Mouse (Mus musculus): ENCODE measurements around the gene Thap4. TPM values are rescaled to one million over a fixed set of nuclear protein-coding genes. Genes with fewer than 3 reads are reported as not detected.

Gene Thap4
- polyA plus RNA-seq, 1 experiment from 2014 or later, result 52.8 TPM

DNA sequence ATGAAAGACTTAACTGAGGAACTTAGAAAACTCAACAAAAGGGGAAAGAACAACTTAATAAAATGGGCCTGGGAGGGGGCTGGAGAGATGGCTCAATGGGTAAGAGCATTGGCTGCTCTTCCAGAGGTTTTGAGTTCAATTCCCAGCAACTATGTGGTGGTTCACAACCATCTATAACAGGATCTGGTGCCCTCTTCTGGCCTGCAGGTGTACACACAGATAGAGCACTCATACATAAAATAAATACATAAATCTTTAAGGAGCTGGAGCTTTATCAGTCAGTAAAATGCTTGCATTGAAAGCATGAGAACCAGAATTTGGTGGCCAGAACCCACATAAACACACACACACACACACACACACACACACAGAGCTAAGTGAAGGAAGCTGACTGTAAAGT lies 11.8 kb downstream of the Thap4 start:
- H3K9ac ChIP-seq (replicated peaks), result no peak overlapping the region
- no peaks in the 10 kb centered on the region for H3K27me3 ChIP-seq
- H3K9me3 ChIP-seq, result no peaks in the 10 kb centered on the region
- H3K27ac ChIP-seq, result no peak overlapping the region
- H3K36me3 ChIP-seq, result peaks cover 31% of the 10 kb centered on the region; the same call in 1 of the 2 replicates
- H3K4me3 ChIP-seq (replicated peaks), result no peak overlapping the region
- ATAC-seq (ENCODE audit: insufficient number of reproducible peaks, insufficient read depth, low FRiP score, low TSS enrichment, low read depth), result no peak
- H3K4me2 ChIP-seq, result no peak overlapping the region
- no peaks in the 10 kb centered on the region for H3K4me1 ChIP-seq (replicated peaks)

DNA sequence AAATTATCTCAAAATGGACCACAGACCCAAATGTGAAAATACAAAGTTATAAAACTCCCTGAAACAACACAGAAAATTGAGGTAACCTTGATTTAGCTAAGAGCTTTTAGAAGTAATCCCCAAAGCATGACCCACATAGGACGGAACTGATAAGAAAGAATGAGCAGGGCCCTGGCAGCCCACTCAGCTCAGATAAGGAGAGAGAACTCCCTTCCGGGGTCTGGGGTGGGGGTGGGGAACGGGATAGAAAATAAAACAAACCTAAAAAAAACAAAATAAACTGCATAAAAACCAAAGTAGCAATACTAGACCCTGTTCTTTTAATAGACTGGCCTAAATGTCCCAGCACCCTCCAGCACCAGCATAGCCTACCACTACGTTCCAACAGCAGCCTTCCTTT lies 12.7 kb downstream of the Thap4 start:
- Histone ChIP-seq H3K27ac (no peak overlapping the region), H3K9ac (replicated peaks) (no peak overlapping the region), H3K4me1 (replicated peaks) (no peaks in the 10 kb centered on the region), H3K36me3 (peaks cover 31% of the 10 kb centered on the region; the same call in 1 of the 2 replicates), H3K4me3 (replicated peaks) (no peak overlapping the region), H3K9me3 (no peaks in the 10 kb centered on the region), H3K27me3 (no peaks in the 10 kb centered on the region), H3K4me2 (no peak overlapping the region)
- no peak for ATAC-seq (ENCODE audit: insufficient number of reproducible peaks, insufficient read depth, low FRiP score, low TSS enrichment, low read depth)
- WGBS, result 87% methylated on average over 4 of the region's 4 CpGs

DNA sequence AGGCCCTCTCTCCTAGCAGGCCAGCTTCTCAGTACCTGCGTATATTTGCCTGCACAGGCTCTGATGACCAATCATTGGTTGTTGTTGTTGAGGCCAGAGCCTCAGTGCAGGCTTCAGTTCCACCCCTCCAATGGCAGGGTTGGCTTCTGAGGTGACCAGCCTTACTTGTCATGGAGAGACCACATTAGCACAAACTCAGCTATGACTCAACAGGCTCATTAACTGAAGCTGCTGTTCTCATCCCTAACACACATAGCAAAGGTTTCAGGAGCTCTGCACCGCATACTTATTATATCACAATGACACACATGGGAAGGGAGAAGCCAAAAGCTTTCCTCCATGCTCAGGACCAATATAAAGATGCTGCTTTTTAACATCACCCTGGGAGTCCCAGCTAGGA lies 14.0 kb downstream of the Thap4 start:
- H3K9me3 ChIP-seq, result no peaks in the 10 kb centered on the region

DNA sequence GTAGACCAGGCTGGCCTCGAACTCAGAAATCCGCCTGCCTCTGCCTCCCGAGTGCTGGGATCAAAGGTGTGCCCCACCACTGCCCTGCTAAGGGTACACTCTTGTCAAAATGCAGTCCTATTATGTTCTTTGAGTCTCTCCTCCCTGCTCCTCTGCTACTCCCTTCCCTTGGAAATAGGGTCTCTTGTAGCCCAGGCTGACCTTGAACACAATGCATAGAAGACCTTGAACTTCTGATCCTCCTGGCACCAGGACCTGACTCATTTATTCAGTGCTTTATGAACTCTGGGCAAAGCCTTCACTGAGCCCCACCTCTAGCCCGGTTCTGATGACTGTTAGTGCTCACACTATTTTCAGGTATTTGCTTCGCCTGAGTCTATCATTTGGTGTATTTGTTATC lies 17.0 kb downstream of the Thap4 start:
- Histone ChIP-seq H3K27ac (no peak overlapping the region), H3K4me3 (replicated peaks) (no peak overlapping the region), H3K4me1 (replicated peaks) (no peaks in the 10 kb centered on the region), H3K9me3 (no peaks in the 10 kb centered on the region), H3K36me3 (0 out of 2 replicates have a peak, but pooled peaks cover 2% of the 10 kb centered on the region), H3K27me3 (no peaks in the 10 kb centered on the region), H3K4me2 (no peak overlapping the region), H3K9ac (replicated peaks) (no peak overlapping the region)
- ATAC-seq (ENCODE audit: insufficient number of reproducible peaks, insufficient read depth, low FRiP score, low TSS enrichment, low read depth), result no peak
- 94% methylated on average over 5 of the region's 5 CpGs for WGBS

More for the DNA sequence above, 14.0 kb downstream of the Thap4 start:
- Histone ChIP-seq H3K27ac (no peak overlapping the region), H3K4me3 (replicated peaks) (no peak overlapping the region), H3K27me3 (no peaks in the 10 kb centered on the region), H3K9ac (replicated peaks) (no peak overlapping the region), H3K4me2 (no peak overlapping the region), H3K36me3 (peaks cover 23% of the 10 kb centered on the region; the same call in 1 of the 2 replicates), H3K4me1 (replicated peaks) (no peaks in the 10 kb centered on the region)
- WGBS, result 88% methylated on average over 2 of the region's 2 CpGs
- no peak for ATAC-seq (ENCODE audit: insufficient number of reproducible peaks, insufficient read depth, low FRiP score, low TSS enrichment, low read depth)

DNA sequence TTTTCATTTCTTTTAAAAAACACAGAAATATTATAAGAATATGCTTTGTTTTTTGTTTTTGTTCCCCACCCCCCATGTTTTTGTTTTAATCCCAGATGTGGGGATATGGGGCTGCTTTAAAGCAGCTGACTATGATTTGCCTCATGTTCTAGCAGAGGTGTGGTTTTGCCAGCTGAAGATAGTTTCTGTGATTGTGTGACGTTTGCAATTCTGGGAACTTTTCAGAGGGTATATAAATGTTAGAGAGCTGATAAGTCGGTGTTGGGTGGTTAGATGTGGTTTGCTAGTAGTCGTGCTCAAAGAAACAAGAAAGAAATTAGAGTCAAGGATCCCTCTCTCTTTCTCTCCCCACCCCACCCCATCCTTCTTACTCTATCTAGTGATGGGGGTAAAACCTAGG lies 18.8 kb downstream of the Thap4 start:
- Histone ChIP-seq H3K4me2 (no peak overlapping the region), H3K36me3 (no peaks in the 10 kb centered on the region), H3K9ac (replicated peaks) (no peak overlapping the region), H3K4me3 (replicated peaks) (no peak overlapping the region), H3K27me3 (no peaks in the 10 kb centered on the region), H3K9me3 (no peaks in the 10 kb centered on the region), H3K27ac (no peak overlapping the region), H3K4me1 (replicated peaks) (no peaks in the 10 kb centered on the region)
- ATAC-seq (ENCODE audit: insufficient number of reproducible peaks, insufficient read depth, low FRiP score, low TSS enrichment, low read depth), result no peak
- 95% methylated on average over 3 of the region's 3 CpGs for whole genome bisulfite sequencing

DNA sequence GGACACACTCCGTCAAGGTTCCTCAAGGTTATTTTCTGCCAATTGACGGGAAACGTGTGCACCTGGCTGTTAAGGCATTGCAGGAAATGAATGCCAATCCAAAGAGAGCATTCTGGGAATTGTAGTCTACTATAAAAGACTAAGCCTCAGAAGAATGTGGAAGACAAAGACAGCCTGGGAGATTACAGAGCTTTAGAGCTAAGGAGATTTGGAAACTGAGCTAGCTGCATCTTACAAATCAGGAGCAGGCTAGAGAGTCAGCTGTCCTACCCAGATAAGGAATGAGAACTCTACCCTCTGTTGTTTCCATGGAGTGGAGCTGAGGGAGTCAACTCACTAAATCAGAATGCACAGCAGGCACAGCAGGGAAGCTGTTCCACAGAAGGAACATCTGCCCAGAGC lies 22.8 kb downstream of the Thap4 start:
- WGBS, result 33% methylated on average over 3 of the region's 3 CpGs
- H3K36me3 ChIP-seq, result no peaks in the 10 kb centered on the region
- no peak overlapping the region for H3K27ac ChIP-seq
- H3K27me3 ChIP-seq, result no peaks in the 10 kb centered on the region
- no peak for ATAC-seq (ENCODE audit: insufficient number of reproducible peaks, insufficient read depth, low FRiP score, low TSS enrichment, low read depth)
- no peaks in the 10 kb centered on the region for H3K9me3 ChIP-seq
- no peak overlapping the region for H3K4me2 ChIP-seq
- H3K4me1 ChIP-seq (replicated peaks), result no peaks in the 10 kb centered on the region
- no peak overlapping the region for H3K4me3 ChIP-seq (replicated peaks)
- no peak overlapping the region for H3K9ac ChIP-seq (replicated peaks)

DNA sequence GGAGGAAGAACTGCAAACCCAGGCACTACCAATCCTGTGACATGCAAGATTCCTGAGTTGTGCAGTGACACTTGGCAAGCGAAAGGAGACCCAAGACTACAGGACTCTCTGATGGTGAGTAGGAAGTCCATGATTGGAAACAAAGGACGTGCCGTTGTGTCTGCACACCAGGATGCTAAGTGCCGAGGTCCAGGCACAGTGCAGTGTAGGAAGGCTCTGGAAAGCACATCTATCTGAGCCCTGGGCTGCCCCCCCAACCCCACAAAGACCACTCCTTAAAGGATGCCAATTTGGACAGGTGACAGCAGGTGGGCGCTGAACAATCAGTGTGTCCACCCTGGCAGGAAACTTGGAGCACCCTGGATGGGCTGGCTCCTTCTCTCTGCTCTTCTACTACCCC lies 23.6 kb downstream of the Thap4 start:
- Histone ChIP-seq H3K27ac (no peak overlapping the region), H3K9me3 (no peaks in the 10 kb centered on the region), H3K36me3 (no peaks in the 10 kb centered on the region), H3K9ac (replicated peaks) (no peak overlapping the region), H3K4me3 (replicated peaks) (no peak overlapping the region), H3K27me3 (no peaks in the 10 kb centered on the region), H3K4me2 (no peak overlapping the region), H3K4me1 (replicated peaks) (no peaks in the 10 kb centered on the region)
- ATAC-seq (ENCODE audit: insufficient number of reproducible peaks, insufficient read depth, low FRiP score, low TSS enrichment, low read depth), result no peak
- WGBS, result 80% methylated on average over 5 of the region's 5 CpGs

DNA sequence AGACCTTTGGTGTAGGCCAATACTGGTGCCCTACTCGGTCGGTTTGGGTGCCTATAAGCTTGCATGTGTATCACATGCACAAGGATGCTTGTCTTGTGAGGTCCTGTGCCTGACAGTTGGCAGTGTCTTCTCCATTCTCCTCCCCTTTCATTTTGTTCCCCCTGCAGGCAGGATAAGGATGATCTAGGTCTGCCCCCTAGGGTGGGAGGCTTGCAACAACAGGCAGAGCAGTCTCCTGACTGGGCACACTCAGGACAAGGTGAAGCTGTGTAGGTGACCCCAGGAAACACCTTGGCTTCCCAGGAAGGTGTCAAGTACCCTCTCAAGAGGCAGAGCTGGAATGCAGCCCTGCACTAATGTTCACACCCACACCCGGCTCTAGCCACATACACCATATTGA lies 27.7 kb downstream of the Thap4 start:
- WGBS, result 68% methylated on average over 3 of the region's 3 CpGs
- Histone ChIP-seq H3K4me2 (no peak overlapping the region), H3K9me3 (no peaks in the 10 kb centered on the region), H3K4me1 (replicated peaks) (no peaks in the 10 kb centered on the region), H3K4me3 (replicated peaks) (no peak overlapping the region), H3K9ac (replicated peaks) (no peak overlapping the region), H3K36me3 (peaks cover 24% of the 10 kb centered on the region; the same call in 1 of the 2 replicates), H3K27me3 (no peaks in the 10 kb centered on the region), H3K27ac (no peak overlapping the region)
- no peak for ATAC-seq (ENCODE audit: insufficient number of reproducible peaks, insufficient read depth, low FRiP score, low TSS enrichment, low read depth)

DNA sequence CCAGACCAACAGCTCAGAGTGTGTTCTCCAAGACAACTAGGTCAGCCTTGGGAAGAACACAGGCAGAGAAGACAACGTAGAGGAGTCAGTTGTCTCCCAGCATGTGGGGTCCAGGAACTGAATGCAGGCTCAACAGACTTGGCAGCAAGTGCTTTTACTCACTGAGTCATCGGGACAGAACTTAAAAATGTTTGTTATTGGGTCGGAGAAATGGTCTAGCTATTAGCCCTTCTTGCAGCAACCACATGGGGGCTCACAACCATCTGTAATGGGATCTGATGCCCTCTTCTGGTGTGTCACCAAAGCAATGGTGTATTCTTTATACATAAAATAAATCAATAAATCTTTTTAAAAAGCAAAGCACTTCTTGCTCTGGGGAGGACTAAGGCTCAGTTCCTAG lies 28.5 kb downstream of the Thap4 start:
- no peaks in the 10 kb centered on the region for H3K9me3 ChIP-seq
- H3K9ac ChIP-seq (replicated peaks), result no peak overlapping the region
- ATAC-seq (ENCODE audit: insufficient number of reproducible peaks, insufficient read depth, low FRiP score, low TSS enrichment, low read depth), result no peak
- H3K4me3 ChIP-seq (replicated peaks), result no peak overlapping the region
- H3K4me2 ChIP-seq, result no peak overlapping the region
- no peaks in the 10 kb centered on the region for H3K27me3 ChIP-seq
- 92% methylated on average over 3 of the region's 3 CpGs for WGBS
- H3K36me3 ChIP-seq, result peaks cover 24% of the 10 kb centered on the region; the same call in 1 of the 2 replicates
- H3K27ac ChIP-seq, result no peak overlapping the region
- H3K4me1 ChIP-seq (replicated peaks), result no peaks in the 10 kb centered on the region

DNA sequence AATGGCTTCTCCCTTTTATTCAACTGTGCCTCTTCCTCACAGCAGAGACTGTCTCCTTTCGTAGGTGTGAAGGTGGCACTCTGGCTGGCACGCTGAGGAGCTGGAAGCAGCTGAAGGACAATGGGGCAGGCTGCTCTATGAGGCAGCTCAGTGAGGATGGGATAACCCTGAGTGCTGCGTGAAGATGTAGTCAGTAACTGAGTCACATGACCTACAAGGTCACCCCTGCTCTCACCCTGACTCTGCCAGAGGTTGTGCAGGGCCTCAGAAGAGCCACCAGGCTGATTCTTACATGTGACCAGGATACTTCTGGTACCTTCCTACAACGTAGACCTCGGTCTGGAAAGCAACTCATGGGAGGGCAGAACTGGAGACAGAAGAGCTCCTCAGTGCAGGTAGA lies 29.0 kb downstream of the Thap4 start:
- Histone ChIP-seq H3K9me3 (no peaks in the 10 kb centered on the region), H3K27ac (no peak overlapping the region), H3K4me1 (replicated peaks) (no peaks in the 10 kb centered on the region), H3K4me2 (no peak overlapping the region), H3K9ac (replicated peaks) (no peak overlapping the region), H3K4me3 (replicated peaks) (no peak overlapping the region), H3K27me3 (no peaks in the 10 kb centered on the region), H3K36me3 (peaks cover 24% of the 10 kb centered on the region; the same call in 1 of the 2 replicates)
- WGBS, result 93% methylated on average over 5 of the region's 5 CpGs
- ATAC-seq (ENCODE audit: insufficient number of reproducible peaks, insufficient read depth, low FRiP score, low TSS enrichment, low read depth), result no peak

DNA sequence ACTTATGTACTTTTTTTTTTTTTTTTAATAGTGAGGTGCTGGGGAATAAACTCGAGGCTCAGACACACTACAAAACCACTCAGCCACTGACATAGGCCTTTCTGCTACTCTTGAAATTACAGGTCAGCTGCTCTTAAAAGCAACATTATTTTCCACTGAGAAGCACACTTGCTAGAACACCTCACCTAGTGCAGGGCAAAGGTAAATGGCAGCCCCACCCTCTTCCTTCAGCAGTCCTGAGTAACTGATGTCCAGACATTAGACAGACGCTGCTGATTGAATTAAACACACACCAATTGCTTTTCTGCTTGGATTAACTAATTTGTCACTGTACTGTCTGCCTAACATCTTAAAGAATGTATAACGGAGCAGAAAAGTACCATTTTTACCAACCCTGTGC lies 30.0 kb downstream of the Thap4 start:
- Histone ChIP-seq H3K27ac (no peak overlapping the region), H3K27me3 (no peaks in the 10 kb centered on the region), H3K4me2 (no peak overlapping the region), H3K4me1 (replicated peaks) (no peaks in the 10 kb centered on the region; the same call in 1 of the 2 replicates), H3K9me3 (no peaks in the 10 kb centered on the region), H3K9ac (replicated peaks) (no peak overlapping the region), H3K4me3 (replicated peaks) (no peak overlapping the region), H3K36me3 (peaks cover 29% of the 10 kb centered on the region; the same call in 1 of the 2 replicates)
- ATAC-seq (ENCODE audit: insufficient number of reproducible peaks, insufficient read depth, low FRiP score, low TSS enrichment, low read depth), result no peak
- WGBS, result 88% methylated on average over 3 of the region's 3 CpGs

DNA sequence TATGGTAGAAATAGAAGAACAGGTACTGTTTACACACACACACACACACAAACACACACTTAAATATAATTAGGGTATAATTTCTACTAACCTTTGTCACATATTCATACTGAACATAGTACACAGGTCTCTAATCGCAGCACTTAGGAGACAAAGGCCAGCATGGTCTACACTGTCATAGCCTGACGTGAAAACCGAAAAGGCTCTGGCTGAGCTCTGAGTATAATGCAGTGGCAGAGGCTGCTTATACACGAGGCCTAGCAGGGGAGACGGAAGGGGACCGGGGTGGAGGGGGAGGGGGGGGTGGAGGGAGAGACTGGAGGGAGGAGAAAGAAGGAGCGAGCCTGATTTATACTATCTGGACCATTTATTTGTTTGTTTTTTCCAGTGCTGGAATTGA lies 33.1 kb downstream of the Thap4 start:
- WGBS, result 73% methylated on average over 7 of the region's 7 CpGs
- Histone ChIP-seq H3K4me2 (no peak overlapping the region), H3K4me3 (replicated peaks) (no peak overlapping the region), H3K27me3 (no peaks in the 10 kb centered on the region), H3K4me1 (replicated peaks) (no peaks in the 10 kb centered on the region; the same call in 1 of the 2 replicates), H3K36me3 (peaks cover 38% of the 10 kb centered on the region), H3K27ac (no peak overlapping the region), H3K9ac (replicated peaks) (no peak overlapping the region), H3K9me3 (no peaks in the 10 kb centered on the region)
- no peak for ATAC-seq (ENCODE audit: insufficient number of reproducible peaks, insufficient read depth, low FRiP score, low TSS enrichment, low read depth)
